Mouse (Mus musculus): ENCODE data around the gene Clec9a.

Gene Clec9a

GRCm38 (mm10) chr6:129408562-129408961 is at the start of gene Clec9a:
Clec9a (plus strand) TSS chr6:129408862.
- DNase-seq (ENCODE audit: low spot score in 2 of 2): no peak

GRCm38 (mm10) chr6:129359515-129359914 is 49.1 kb upstream of the Clec9a start:
- DNase-seq (ENCODE audit: low spot score in 2 of 2): no peak

GRCm38 (mm10) chr6:129363942-129364341 is 44.7 kb upstream of the Clec9a start:
- DNase-seq (ENCODE audit: low spot score in 2 of 2): no peak

DNA sequence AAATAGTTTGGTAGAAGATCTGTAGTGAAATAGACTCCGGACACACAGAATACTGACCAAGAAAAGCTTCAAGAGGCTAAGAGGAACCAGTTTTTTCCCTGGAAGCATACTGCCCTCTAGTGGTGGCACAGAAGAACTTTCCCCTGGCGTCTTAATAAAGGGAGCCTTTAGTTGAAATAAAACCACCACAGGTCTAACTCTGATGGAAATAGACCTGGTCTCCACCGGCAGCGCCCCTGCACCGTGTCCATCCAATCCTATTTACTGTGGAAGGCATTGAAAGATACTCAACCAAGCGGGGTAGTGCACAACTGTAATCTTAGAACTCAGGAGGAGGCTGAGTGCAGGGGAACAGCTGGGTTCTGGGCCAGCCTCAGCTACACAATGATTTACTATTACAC is 42.7 kb upstream of the Clec9a start:
- DNase-seq (ENCODE audit: low spot score in 2 of 2): peak in 1 of 2 experiments; percentile 3

GRCm38 (mm10) chr6:129369374-129370132 is 39.1 kb upstream of the Clec9a start:
- DNase-seq (ENCODE audit: low spot score in 2 of 2): no peak

DNA sequence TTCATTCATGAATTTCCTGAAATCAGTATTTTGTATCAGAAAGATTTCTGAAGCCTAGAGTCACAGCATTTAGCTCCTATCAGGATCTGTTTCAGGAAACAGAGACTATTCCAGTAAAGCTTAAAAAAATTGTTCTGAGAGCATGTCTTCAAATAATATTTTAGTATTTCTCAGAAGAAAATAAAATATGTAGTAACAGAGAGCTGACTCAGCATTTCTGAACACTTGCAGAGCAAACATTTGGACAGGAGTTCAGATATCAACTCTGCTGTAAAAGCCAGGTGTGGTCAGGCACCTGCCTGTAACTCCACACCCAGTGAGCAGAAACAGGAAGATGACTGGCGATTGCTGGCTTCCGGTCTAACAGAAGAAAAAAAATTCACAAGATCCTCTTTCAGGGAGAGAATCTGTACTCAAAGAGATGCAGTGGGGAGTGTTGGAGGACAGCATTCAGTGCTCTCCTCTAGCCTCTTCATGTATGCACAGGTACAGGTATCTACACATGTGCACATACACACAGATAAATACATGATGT is 33.7 kb upstream of the Clec9a start:
- no peak for DNase-seq (ENCODE audit: low spot score in 2 of 2)

DNA sequence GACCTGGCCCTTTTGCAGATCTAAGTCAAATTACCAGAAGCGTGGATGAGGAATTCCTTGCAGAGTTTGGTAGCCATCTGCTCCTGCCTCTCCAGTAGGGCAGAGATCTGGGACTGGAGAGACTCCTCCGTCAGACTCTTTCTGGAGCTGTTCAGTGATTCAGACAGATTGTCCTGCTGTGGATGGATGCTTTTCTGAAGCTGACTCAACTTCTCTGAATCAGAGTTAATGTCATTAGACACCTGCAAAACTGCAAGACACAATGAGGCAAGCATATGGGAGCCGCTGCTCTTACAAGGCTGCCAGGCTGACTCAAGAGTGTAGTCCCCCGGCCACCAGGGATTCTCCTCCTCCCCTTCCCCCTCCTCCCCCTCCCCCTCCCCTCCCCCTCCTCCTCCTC is 28.2 kb upstream of the Clec9a start:
- DNase-seq (ENCODE audit: low spot score in 2 of 2): no peak

GRCm38 (mm10) chr6:129381736-129382135 is 26.9 kb upstream of the Clec9a start:
- DNase-seq (ENCODE audit: low spot score in 2 of 2): no peak

DNA sequence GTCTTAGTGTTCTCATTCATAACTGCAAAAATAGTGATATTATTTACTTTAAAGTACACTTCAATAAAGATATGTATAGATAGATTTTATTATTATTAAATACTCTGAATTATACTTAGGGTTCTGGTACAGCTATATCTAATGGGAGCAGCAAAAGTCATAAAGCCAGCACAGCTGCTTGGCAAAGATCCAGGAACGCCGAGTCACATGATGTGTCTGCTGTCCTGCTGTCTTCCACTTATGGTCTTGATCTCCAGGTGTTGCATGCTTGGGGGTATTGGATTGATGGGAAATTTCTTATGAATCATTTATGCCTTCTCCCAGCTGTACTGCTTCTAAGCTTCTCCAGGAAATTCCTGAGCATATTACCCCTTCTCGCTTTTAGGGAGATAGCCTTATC is 25.2 kb upstream of the Clec9a start:
- no peak for DNase-seq (ENCODE audit: low spot score in 2 of 2)

DNA sequence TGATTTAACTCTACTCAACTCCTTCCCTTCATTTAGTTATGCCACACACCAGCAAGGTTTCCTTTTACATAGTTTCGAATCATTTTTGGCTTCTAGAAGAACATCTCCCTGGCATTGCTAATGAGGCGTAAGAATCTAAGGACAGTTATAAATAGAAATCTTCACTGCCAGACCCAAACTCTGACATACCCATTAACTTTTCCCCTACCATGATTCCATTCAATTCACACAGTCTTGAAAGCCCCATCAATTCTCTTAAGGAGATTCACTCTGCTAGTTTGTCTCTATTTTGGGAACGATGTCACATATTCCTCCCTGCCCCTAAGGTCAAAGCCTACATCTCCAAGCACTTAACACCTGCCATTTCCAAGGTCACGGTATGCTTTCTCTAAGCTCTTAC is 23.7 kb upstream of the Clec9a start:
- no peak for DNase-seq (ENCODE audit: low spot score in 2 of 2)

DNA sequence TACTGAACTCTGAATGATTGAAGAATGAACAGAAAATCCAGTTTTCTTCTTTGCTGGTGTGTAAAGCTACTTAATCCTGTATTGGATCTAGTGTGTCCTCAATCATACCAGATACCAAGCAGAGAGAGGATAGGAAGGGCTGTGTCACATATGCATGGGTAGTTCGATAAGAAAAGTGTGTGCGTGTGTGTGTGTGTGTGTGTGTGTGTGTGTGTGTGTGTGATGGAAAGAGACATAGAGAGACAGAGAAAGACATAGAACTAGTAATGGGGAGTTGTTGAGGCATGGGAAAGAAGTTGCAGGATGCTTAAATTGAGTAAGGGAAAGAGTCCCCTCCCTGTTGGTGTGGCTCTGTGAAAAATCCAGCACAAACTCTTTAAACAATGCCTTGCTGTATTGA is 22.9 kb upstream of the Clec9a start, which contains the start of gene Clec12b:
Clec12b (minus strand) TSS at position 101 of the 400 bp plus-strand sequence.
- DNase-seq (ENCODE audit: low spot score in 2 of 2): no peak

DNA sequence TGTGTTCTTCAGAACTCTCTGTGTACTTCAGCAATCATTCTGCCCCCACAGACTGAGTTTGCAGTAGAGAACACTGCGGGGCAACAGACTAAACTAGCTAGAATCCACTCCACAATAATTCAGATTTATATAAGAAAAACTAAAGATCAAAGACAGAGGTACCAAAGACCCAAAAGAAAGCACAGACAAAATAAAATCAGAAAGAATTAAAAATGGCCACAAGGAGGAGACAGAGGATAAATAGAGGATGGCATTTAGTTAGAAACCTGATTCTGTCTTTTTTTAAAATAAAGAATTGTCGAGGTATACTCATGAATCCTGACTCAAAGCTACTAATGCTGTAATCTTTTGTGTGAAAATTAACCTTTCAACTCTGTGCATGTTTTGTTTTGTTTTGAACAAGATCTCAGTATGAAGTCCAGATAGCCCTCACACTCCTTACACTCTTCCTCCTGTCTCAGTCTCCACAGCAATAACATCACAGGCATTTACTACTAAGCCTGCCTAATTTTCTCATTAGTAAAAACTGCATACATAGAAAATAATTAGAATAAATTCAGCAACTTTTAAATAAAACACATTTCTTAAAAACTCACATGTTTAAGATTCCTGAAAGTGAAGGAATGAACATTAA is 15.5 kb upstream of the Clec9a start:
- no peak for DNase-seq (ENCODE audit: low spot score in 2 of 2)

DNA sequence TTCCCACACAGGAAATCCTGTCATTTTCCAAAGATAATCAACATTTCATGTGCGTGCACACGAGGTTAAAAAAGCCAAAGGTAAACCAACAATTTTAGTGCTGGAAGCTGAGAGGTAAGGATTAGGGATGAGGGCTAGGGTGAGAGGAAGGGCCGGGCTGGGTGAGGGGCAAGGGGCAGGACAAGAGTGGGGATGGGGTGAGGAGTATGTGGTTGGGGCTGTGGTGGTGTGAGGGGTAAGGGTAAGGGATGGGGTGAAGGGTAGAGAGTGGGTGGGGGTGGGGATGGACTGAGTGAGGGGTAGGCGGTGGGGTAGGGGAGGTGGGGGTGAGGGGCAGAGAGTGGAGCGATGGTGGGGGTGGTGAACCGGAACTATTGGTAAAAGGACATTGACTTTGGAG is 14.9 kb upstream of the Clec9a start:
- no peak for DNase-seq (ENCODE audit: low spot score in 2 of 2)

DNA sequence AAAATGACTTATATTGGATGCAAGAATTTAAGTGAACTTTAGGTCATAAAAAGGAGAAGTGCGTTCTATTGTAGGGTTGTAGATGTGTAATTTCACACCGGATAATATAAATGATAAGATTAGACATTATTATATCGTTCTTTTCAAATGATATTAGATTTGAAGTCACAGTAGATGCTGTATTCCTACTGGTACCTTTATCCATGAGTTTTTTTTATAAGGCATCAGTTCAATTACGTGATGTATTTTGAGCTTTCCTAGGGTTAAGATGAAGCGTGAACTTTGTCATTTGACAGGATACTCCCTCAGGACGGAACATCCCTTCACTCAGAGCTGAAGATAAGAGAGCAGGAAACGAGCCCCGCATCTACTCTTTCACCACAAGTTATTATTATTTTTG is 11.7 kb upstream of the Clec9a start, which contains the start of gene Clec1b:
Clec1b (plus strand) TSS at position 301 of the 400 bp plus-strand sequence.
- DNase-seq (ENCODE audit: low spot score in 2 of 2): no peak

GRCm38 (mm10) chr6:129399945-129400344 is 8.7 kb upstream of the Clec9a start:
- no peak for DNase-seq (ENCODE audit: low spot score in 2 of 2)

GRCm38 (mm10) chr6:129402404-129402803 is 6.3 kb upstream of the Clec9a start:
- no peak for DNase-seq (ENCODE audit: low spot score in 2 of 2)

- DNase-seq (ENCODE audit: low spot score in 2 of 2): no peak
Observed at GRCm38 (mm10) chr6:129403391-129403790, 5.3 kb upstream of the Clec9a start.

DNA sequence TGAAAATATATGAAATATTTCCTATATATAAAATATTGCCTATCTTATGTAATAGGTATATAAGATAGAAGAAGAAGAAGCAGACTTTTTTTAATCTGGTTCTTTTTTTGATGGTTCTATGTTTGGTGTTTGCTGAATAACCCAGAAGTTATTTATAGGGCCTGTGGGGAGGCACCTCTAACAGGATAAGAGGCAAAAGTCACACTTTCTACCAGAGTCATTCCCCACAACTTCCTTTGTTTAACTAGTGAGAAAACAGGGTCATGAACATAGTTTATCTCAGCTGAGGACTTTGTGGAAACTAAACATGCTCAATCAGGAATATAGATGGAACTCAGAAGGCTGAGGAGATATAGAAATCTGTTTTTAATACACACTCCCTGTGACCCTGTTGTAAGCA is 2.7 kb upstream of the Clec9a start:
- no peak for DNase-seq (ENCODE audit: low spot score in 2 of 2)

DNA sequence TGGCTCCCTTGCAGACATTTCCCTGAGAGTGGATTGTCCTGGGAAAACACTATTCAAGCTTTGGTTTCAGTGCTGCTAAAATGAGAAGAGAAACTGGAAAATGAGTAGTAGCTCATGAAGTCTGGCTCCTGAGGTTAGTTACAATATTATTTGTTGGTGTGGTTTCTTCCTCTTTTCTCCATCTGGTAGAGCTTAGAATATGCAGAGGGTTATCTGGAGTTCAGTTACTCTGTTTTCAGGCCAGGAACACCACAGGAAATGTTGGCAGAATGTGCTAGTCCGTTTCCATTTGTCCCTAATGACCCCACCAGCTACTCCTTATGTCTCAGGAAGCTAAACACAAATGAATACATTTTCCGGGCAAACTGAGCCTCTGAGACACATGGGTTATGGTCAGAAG is 1.3 kb upstream of the Clec9a start:
- DNase-seq (ENCODE audit: low spot score in 2 of 2): no peak

GRCm38 (mm10) chr6:129414177-129414576 is 5.5 kb downstream of the Clec9a start:
- no peak for DNase-seq (ENCODE audit: low spot score in 2 of 2)

DNA sequence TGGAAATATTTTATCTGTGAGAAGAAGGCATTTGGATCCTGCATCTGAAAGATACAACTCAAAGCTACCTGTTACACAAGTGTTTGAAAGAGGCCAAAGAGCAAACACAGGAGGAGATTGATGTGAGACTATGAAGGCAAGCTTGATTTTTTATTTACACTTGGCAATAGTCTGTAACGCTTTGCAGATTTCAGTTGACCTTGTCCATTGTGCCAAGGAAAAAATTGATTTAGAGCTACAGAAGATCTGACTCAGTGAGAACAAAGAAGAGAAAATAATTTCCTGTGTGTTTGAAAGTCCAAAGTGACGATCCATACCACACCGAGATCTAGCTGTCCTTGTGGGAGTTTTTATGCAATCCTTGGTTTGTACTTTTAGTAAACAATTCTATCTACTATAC is 13.6 kb downstream of the Clec9a start:
- DNase-seq (ENCODE audit: low spot score in 2 of 2): no peak

DNA sequence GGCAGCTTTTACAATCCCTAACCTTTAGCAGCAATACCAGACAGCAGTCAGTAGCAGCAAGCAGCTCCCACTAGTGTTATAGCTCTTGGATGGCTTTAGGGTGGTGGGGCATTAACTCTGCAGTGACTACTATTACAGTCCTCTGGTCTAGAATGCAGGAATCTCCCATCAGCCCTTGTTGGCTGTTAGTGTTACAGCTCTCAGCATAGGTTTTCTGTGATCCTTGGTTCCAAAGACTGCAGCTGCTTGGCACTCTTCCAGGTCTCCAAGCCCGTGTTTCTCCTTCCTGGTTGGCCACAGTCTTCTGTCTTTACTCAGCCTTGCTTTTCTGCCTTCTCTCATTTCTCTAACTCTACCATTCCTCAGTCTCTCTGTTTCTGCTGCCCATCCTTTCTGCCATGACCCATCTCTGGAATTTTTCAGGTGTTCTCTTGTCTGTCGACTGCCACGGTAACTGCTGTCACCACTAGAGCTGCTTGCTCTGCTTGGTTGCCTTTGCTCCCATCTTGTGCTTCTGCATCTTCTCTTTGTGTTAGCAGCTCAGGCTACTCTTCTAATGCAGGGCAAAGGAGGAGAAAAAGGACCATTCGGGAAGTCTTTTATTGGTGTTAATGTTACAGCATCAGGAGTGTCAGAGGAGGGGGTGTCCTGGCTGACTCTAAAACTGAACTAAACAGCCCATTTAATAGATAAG is 14.5 kb downstream of the Clec9a start:
- no peak for DNase-seq (ENCODE audit: low spot score in 2 of 2)

DNA sequence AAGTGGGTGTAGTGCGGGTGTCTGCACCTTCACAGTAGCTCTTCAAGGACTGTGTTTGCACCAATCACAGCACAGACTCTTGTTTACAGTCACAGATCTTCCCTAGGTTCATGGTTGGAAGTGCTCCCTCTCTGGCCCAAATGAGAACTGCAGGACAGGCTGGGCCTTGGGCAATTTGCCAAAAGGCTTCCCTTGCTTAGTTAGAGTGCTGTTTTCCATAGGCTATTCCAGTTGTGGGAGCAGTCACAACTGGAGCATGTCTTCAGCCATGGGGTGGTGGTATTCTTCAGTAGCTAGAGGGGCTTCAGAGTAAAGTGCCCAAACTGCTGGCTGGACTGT is 15.0 kb downstream of the Clec9a start:
- DNase-seq (ENCODE audit: low spot score in 2 of 2): peak; percentile 39 to 82

All from left cerebral cortex, adult 9 months (tissue).